Mouse (Mus musculus): Measurements from ENCODE around the gene Hoxb7. TPM values are rescaled to one million over a fixed set of nuclear protein-coding genes. Genes with fewer than 3 reads are reported as not detected.

The Hoxb7 gene
- polyA plus RNA-seq, 1 experiment from 2014 or later, result 0.39 TPM

- H3K36me3 ChIP-seq (ENCODE audit: control insufficient read depth, insufficient read depth, low read length), result no peaks in the 10 kb centered on the region
- H3K9me3 ChIP-seq (ENCODE audit: control insufficient read depth, low read length), result no peaks in the 10 kb centered on the region
- H3K4me3 ChIP-seq (ENCODE audit: low read depth, low read length), result no peak overlapping the region
- H3K27me3 ChIP-seq (replicated peaks; ENCODE audit: control insufficient read depth, insufficient read depth, low read length), result peaks cover 100% of the 10 kb centered on the region
- DNase-seq (ENCODE audit: low spot score) (no peak), ATAC-seq (ENCODE audit: low read depth) (no peak)
- H3K4me2 ChIP-seq (ENCODE audit: low read depth, low read length), result no peak overlapping the region
- H3K4me1 ChIP-seq (ENCODE audit: control insufficient read depth, insufficient read depth, low read length), result no peaks in the 10 kb centered on the region
- H3K9ac ChIP-seq (ENCODE audit: low read depth, low read length), result no peak overlapping the region
- WGBS, result 10% methylated on average over 5 of the region's 5 CpGs
- no peak overlapping the region for H3K27ac ChIP-seq (replicated peaks; ENCODE audit: low read depth, low read length)
These were observed 35.4 kb downstream of the Hoxb7 start for GRCm38 (mm10) chr11:96321846-96322245.

- WGBS, result 8% methylated on average over 6 of the region's 6 CpGs
- H3K27me3 ChIP-seq (replicated peaks; ENCODE audit: control insufficient read depth, insufficient read depth, low read length), result peaks cover 100% of the 10 kb centered on the region
- no peaks in the 10 kb centered on the region for H3K9me3 ChIP-seq (ENCODE audit: control insufficient read depth, low read length)
- no peaks in the 10 kb centered on the region for H3K36me3 ChIP-seq (ENCODE audit: control insufficient read depth, insufficient read depth, low read length)
- H3K4me2 ChIP-seq (ENCODE audit: low read depth, low read length), result no peak overlapping the region; the same call in 1 of the 2 replicates
- no peaks in the 10 kb centered on the region for H3K4me1 ChIP-seq (ENCODE audit: control insufficient read depth, insufficient read depth, low read length)
- H3K27ac ChIP-seq (replicated peaks; ENCODE audit: low read depth, low read length), result no peak overlapping the region; the same call in 1 of the 2 replicates
- ATAC-seq (ENCODE audit: low read depth), result no peak
- DNase-seq (ENCODE audit: low spot score), result no peak
- H3K9ac ChIP-seq (ENCODE audit: low read depth, low read length), result no peak overlapping the region
- H3K4me3 ChIP-seq (ENCODE audit: low read depth, low read length), result no peak overlapping the region
These were observed 36.3 kb downstream of the Hoxb7 start for GRCm38 (mm10) chr11:96322738-96323137.

DNA sequence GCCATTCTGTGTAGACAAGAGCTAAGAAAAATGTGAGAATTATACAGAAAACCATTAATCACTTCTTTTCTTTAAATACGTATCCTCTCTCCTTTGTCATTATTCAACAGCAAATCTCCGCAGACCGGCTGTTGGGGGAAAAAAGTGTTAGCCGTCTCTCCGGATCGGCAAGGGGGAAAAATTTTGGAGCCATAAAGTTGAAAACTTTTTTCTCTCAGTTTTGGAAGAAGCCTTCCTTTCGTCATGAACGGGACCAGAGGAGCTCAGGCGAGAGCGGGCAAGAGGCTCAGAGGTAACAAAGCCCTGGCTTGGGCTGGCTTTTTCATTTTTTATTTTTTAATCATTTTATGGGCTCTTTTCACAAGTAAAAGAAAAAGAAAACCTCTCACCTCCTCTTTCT, 36.7 kb downstream of the Hoxb7 start, which contains the start of gene Hoxb3:
TSS of gene Hoxb3 (plus strand) at position 173 of the 400 bp plus-strand sequence.
- no peaks in the 10 kb centered on the region for H3K36me3 ChIP-seq (ENCODE audit: control insufficient read depth, insufficient read depth, low read length)
- no peaks in the 10 kb centered on the region for H3K4me1 ChIP-seq (ENCODE audit: control insufficient read depth, insufficient read depth, low read length)
- no peak within 1 kb of the TSS for H3K4me3 ChIP-seq (ENCODE audit: low read depth, low read length)
- peak within 1 kb of the TSS; percentile 15; the same call in 1 of the 2 replicates for H3K4me2 ChIP-seq (ENCODE audit: low read depth, low read length)
- peaks cover 100% of the 10 kb centered on the region for H3K27me3 ChIP-seq (replicated peaks; ENCODE audit: control insufficient read depth, insufficient read depth, low read length)
- no peak within 1 kb of the TSS; the same call in 1 of the 2 replicates for H3K27ac ChIP-seq (replicated peaks; ENCODE audit: low read depth, low read length)
- no peaks in the 10 kb centered on the region for H3K9me3 ChIP-seq (ENCODE audit: control insufficient read depth, low read length)
- 4% methylated on average over 10 of the region's 10 CpGs for WGBS
- ATAC-seq (ENCODE audit: low read depth) (no peak), DNase-seq (ENCODE audit: low spot score) (no peak)
- H3K9ac ChIP-seq (ENCODE audit: low read depth, low read length), result no peak within 1 kb of the TSS; the same call in 1 of the 2 replicates

GRCm38 (mm10) chr11:96324125-96324524, 37.7 kb downstream of the Hoxb7 start:
- WGBS, result 2% methylated on average over 5 of the region's 5 CpGs
- Histone ChIP-seq H3K36me3 (ENCODE audit: control insufficient read depth, insufficient read depth, low read length) (no peaks in the 10 kb centered on the region), H3K4me2 (ENCODE audit: low read depth, low read length) (peak overlapping the region; percentile 15; the same call in 1 of the 2 replicates), H3K4me1 (ENCODE audit: control insufficient read depth, insufficient read depth, low read length) (no peaks in the 10 kb centered on the region), H3K27me3 (replicated peaks; ENCODE audit: control insufficient read depth, insufficient read depth, low read length) (peaks cover 100% of the 10 kb centered on the region), H3K4me3 (ENCODE audit: low read depth, low read length) (no peak overlapping the region), H3K27ac (replicated peaks; ENCODE audit: low read depth, low read length) (no peak overlapping the region; the same call in 1 of the 2 replicates), H3K9me3 (ENCODE audit: control insufficient read depth, low read length) (no peaks in the 10 kb centered on the region), H3K9ac (ENCODE audit: low read depth, low read length) (no peak overlapping the region)
- DNase-seq (ENCODE audit: low spot score), result no peak
- no peak for ATAC-seq (ENCODE audit: low read depth)

DNA sequence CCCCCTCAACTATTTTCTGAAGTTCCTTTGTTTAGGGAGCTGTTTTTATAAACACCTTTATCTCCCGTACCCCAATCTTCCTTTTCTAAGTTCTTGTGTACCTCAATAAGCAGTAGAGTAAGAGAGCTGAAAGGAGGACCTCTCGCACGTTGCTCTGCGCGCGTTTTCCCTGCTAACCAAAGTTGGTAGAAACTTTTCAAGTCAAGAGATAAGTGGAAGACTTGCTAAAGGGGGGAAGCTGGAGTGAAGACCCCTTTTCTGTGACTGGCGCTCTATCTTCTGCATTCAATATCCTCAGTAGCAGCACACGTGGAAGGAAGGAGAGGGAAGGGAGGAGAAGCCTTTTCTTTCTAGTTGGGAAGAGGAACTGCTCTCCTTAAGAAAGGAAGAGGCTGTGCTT, 38.5 kb downstream of the Hoxb7 start:
- H3K4me2 ChIP-seq (ENCODE audit: low read depth, low read length), result peak overlapping the region; percentile 21; the same call in 1 of the 2 replicates
- 5% methylated on average over 8 of the region's 8 CpGs for WGBS
- no peak overlapping the region for H3K4me3 ChIP-seq (ENCODE audit: low read depth, low read length)
- H3K27ac ChIP-seq (replicated peaks; ENCODE audit: low read depth, low read length), result no peak overlapping the region; the same call in 1 of the 2 replicates
- no peaks in the 10 kb centered on the region for H3K36me3 ChIP-seq (ENCODE audit: control insufficient read depth, insufficient read depth, low read length)
- H3K9me3 ChIP-seq (ENCODE audit: control insufficient read depth, low read length), result no peaks in the 10 kb centered on the region
- ATAC-seq (ENCODE audit: low read depth) (no peak), DNase-seq (ENCODE audit: low spot score) (no peak)
- H3K27me3 ChIP-seq (replicated peaks; ENCODE audit: control insufficient read depth, insufficient read depth, low read length), result peaks cover 100% of the 10 kb centered on the region
- no peak overlapping the region for H3K9ac ChIP-seq (ENCODE audit: low read depth, low read length)
- H3K4me1 ChIP-seq (ENCODE audit: control insufficient read depth, insufficient read depth, low read length), result no peaks in the 10 kb centered on the region

- Histone ChIP-seq H3K27me3 (replicated peaks; ENCODE audit: control insufficient read depth, insufficient read depth, low read length) (peaks cover 100% of the 10 kb centered on the region), H3K9me3 (ENCODE audit: control insufficient read depth, low read length) (no peaks in the 10 kb centered on the region), H3K4me2 (ENCODE audit: low read depth, low read length) (peak overlapping the region; percentile 21; the same call in 1 of the 2 replicates), H3K9ac (ENCODE audit: low read depth, low read length) (peak overlapping the region; percentile 6; the same call in 1 of the 2 replicates), H3K36me3 (ENCODE audit: control insufficient read depth, insufficient read depth, low read length) (no peaks in the 10 kb centered on the region), H3K4me1 (ENCODE audit: control insufficient read depth, insufficient read depth, low read length) (no peaks in the 10 kb centered on the region), H3K4me3 (ENCODE audit: low read depth, low read length) (peak overlapping the region; percentile 10; the same call in 1 of the 2 replicates), H3K27ac (replicated peaks; ENCODE audit: low read depth, low read length) (no peak overlapping the region; the same call in 1 of the 2 replicates)
- no peak for ATAC-seq (ENCODE audit: low read depth)
- no peak for DNase-seq (ENCODE audit: low spot score)
- 5% methylated on average over 22 of the region's 22 CpGs for WGBS
These were observed 39.4 kb downstream of the Hoxb7 start for GRCm38 (mm10) chr11:96325747-96326212.

GRCm38 (mm10) chr11:96326705-96327104, 40.3 kb downstream of the Hoxb7 start:
- Histone ChIP-seq H3K36me3 (ENCODE audit: control insufficient read depth, insufficient read depth, low read length) (no peaks in the 10 kb centered on the region), H3K27ac (replicated peaks; ENCODE audit: low read depth, low read length) (no peak overlapping the region; the same call in 1 of the 2 replicates), H3K9me3 (ENCODE audit: control insufficient read depth, low read length) (no peaks in the 10 kb centered on the region), H3K9ac (ENCODE audit: low read depth, low read length) (peak overlapping the region; percentile 6; the same call in 1 of the 2 replicates), H3K4me1 (ENCODE audit: control insufficient read depth, insufficient read depth, low read length) (no peaks in the 10 kb centered on the region), H3K27me3 (replicated peaks; ENCODE audit: control insufficient read depth, insufficient read depth, low read length) (peaks cover 100% of the 10 kb centered on the region), H3K4me2 (ENCODE audit: low read depth, low read length) (no peak overlapping the region; the same call in 1 of the 2 replicates), H3K4me3 (ENCODE audit: low read depth, low read length) (peak overlapping the region; percentile 1; the same call in 1 of the 2 replicates)
- ATAC-seq (ENCODE audit: low read depth) (no peak), DNase-seq (ENCODE audit: low spot score) (no peak)
- 2% methylated on average over 12 of the region's 12 CpGs for WGBS

- Histone ChIP-seq H3K9ac (ENCODE audit: low read depth, low read length) (no peak overlapping the region), H3K4me2 (ENCODE audit: low read depth, low read length) (no peak overlapping the region), H3K4me3 (ENCODE audit: low read depth, low read length) (no peak overlapping the region), H3K36me3 (ENCODE audit: control insufficient read depth, insufficient read depth, low read length) (no peaks in the 10 kb centered on the region), H3K27ac (replicated peaks; ENCODE audit: low read depth, low read length) (no peak overlapping the region), H3K4me1 (ENCODE audit: control insufficient read depth, insufficient read depth, low read length) (no peaks in the 10 kb centered on the region), H3K27me3 (replicated peaks; ENCODE audit: control insufficient read depth, insufficient read depth, low read length) (peaks cover 100% of the 10 kb centered on the region), H3K9me3 (ENCODE audit: control insufficient read depth, low read length) (no peaks in the 10 kb centered on the region)
- no peak for ATAC-seq (ENCODE audit: low read depth)
- no peak for DNase-seq (ENCODE audit: low spot score)
- WGBS, result 7% methylated on average over 7 of the region's 7 CpGs
These were observed 40.7 kb downstream of the Hoxb7 start for GRCm38 (mm10) chr11:96327122-96327521.

- H3K4me2 ChIP-seq (ENCODE audit: low read depth, low read length), result no peak overlapping the region
- no peaks in the 10 kb centered on the region for H3K36me3 ChIP-seq (ENCODE audit: control insufficient read depth, insufficient read depth, low read length)
- peaks cover 100% of the 10 kb centered on the region for H3K27me3 ChIP-seq (replicated peaks; ENCODE audit: control insufficient read depth, insufficient read depth, low read length)
- no peak for ATAC-seq (ENCODE audit: low read depth)
- no peak for DNase-seq (ENCODE audit: low spot score)
- no peak overlapping the region for H3K9ac ChIP-seq (ENCODE audit: low read depth, low read length)
- H3K4me1 ChIP-seq (ENCODE audit: control insufficient read depth, insufficient read depth, low read length), result no peaks in the 10 kb centered on the region
- H3K4me3 ChIP-seq (ENCODE audit: low read depth, low read length), result no peak overlapping the region
- 7% methylated on average over 5 of the region's 5 CpGs for WGBS
- no peaks in the 10 kb centered on the region for H3K9me3 ChIP-seq (ENCODE audit: control insufficient read depth, low read length)
- no peak overlapping the region for H3K27ac ChIP-seq (replicated peaks; ENCODE audit: low read depth, low read length)
These were observed 41.3 kb downstream of the Hoxb7 start for GRCm38 (mm10) chr11:96327750-96328149.

All from embryonic facial prominence, embryonic 14.5 days (tissue).